Comparison of ENCODE assay signal across 18 mouse cellular contexts in the genomic region with DNA sequence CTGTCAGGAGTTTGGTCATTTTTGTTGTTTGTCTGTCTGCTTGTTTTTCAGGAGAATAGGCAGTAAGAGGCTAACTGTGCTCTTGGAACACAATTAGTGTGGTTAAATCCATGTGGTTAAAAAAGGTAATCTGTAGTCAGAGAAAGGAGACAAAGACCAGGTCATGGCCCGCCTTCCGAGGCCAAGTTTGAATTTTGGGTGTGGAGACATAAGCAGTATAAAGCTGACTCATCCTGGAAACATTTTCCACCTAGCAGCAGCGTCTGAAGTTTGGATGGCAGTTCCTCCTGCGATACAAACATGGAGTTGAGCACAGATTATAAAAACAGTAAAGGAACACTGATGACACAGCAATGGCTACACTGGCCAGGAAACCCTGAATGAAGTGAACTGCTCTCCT. TPM values are rescaled to one million over a fixed set of nuclear protein-coding genes. Genes with fewer than 3 reads are reported as not detected.
"Had no signal": no experiment of that assay in that cellular context is flagged by ENCODE, and none has a peak within 500 bp of the region (broad histone marks: within the 10 kb centered on the region; RNA-seq: fewer than 3 reads in every experiment).

No protein-coding gene starts in this region.

- DNase-seq: layer of hippocampus, adult 9-11 months; liver; lung, adult 2 months; lung, postnatal 14 days; retina, postnatal 1 day; right cerebral cortex, postnatal 25 days; spleen, adult 18-20 months; thymus, postnatal 25 days had no signal

- H3K27me3 ChIP-seq: limb, embryonic 13.5 days; liver, embryonic 12.5 days; liver, embryonic 15.5 days; midbrain, embryonic 12.5 days; midbrain, embryonic 15.5 days; neural tube, embryonic 13.5 days; stomach, embryonic 15.5 days had no signal

- H3K36me3 ChIP-seq: limb, embryonic 10.5 days; limb, embryonic 13.5 days; liver, embryonic 12.5 days; liver, embryonic 15.5 days; midbrain, embryonic 12.5 days; midbrain, embryonic 15.5 days; neural tube, embryonic 13.5 days; stomach, embryonic 15.5 days had no signal

- H3K27ac ChIP-seq: layer of hippocampus, adult 2 months; limb, embryonic 10.5 days; limb, embryonic 13.5 days; liver, embryonic 12.5 days; liver, embryonic 15.5 days; macrophage; midbrain, embryonic 12.5 days; midbrain, embryonic 15.5 days; neural tube, embryonic 13.5 days; stomach, embryonic 15.5 days had no signal

- H3K4me3 ChIP-seq: layer of hippocampus, adult 2 months; limb, embryonic 10.5 days; limb, embryonic 13.5 days; liver, embryonic 12.5 days; liver, embryonic 15.5 days; midbrain, embryonic 12.5 days; midbrain, embryonic 15.5 days; neural tube, embryonic 13.5 days; stomach, embryonic 15.5 days had no signal

- H3K4me1 ChIP-seq: limb, embryonic 10.5 days; liver, embryonic 12.5 days; liver, embryonic 15.5 days; midbrain, embryonic 12.5 days; midbrain, embryonic 15.5 days had no signal

RNA-seq across cellular contexts. Expression of a gene that starts 46.2 kb away (rescaled TPM):
- polyA plus RNA-seq: macrophage had no signal
